Mouse (Mus musculus): ENCODE measurements around the gene Heg1. TPM values are rescaled to one million over a fixed set of nuclear protein-coding genes. Genes with fewer than 3 reads are reported as not detected.

The Heg1 gene
- polyA plus RNA-seq, 2 experiments: 3.2 to 3.5 TPM

- H3K9ac ChIP-seq (replicated peaks): no peak overlapping the region
- ATAC-seq (ENCODE audit: insufficient read depth) (no peak), DNase-seq (ENCODE audit: low read depth in 3 of 3, low spot score in 3 of 3) (no peak)
- peaks cover 0 to 8% of the 10 kb centered on the region in 2 experiments; a peak in 2 of 4 replicates for H3K4me1 ChIP-seq (replicated peaks; ENCODE audit: control insufficient read depth in 2 of 2, insufficient read depth in 2 of 2, low read length in 1 of 2)
- H3K36me3 ChIP-seq (replicated peaks; ENCODE audit: control insufficient read depth, insufficient read depth, low read depth): no peaks in the 10 kb centered on the region
- no peak for TF ChIP-seq EP300 (IDR thresholded peaks at IDR 0.05; ENCODE audit: low read depth)
- no peak for TF ChIP-seq CTCF (IDR thresholded peaks at IDR 0.05; ENCODE audit: low read depth)
- WGBS (ENCODE audit: insufficient replicate concordance): 68% methylated on average over 9 of the region's 9 CpGs
- H3K27me3 ChIP-seq (ENCODE audit: control insufficient read depth, insufficient read depth, low read length): no peaks in the 10 kb centered on the region
- H3K9me3 ChIP-seq (ENCODE audit: control insufficient read depth, low read length): no peaks in the 10 kb centered on the region
- no peak overlapping the region for H3K4me3 ChIP-seq (ENCODE audit: insufficient read depth in 1 of 2, low read depth in 2 of 2, low read length in 2 of 2)
- no peak overlapping the region for H3K4me2 ChIP-seq (ENCODE audit: low read depth)
- H3K27ac ChIP-seq: no peak overlapping the region
Observed at GRCm38 (mm10) chr16:33704289-33704688, 20.1 kb downstream of the Heg1 start.

- Histone ChIP-seq H3K36me3 (replicated peaks; ENCODE audit: control insufficient read depth, insufficient read depth, low read depth) (no peaks in the 10 kb centered on the region), H3K4me1 (replicated peaks; ENCODE audit: control insufficient read depth in 2 of 2, insufficient read depth in 2 of 2, low read length in 1 of 2) (peaks cover 0 to 8% of the 10 kb centered on the region in 2 experiments; a peak in 2 of 4 replicates), H3K27ac (no peak overlapping the region), H3K9ac (replicated peaks) (no peak overlapping the region), H3K9me3 (ENCODE audit: control insufficient read depth, low read length) (no peaks in the 10 kb centered on the region), H3K4me2 (ENCODE audit: low read depth) (no peak overlapping the region), H3K4me3 (ENCODE audit: insufficient read depth in 1 of 2, low read depth in 2 of 2, low read length in 2 of 2) (no peak overlapping the region), H3K27me3 (ENCODE audit: control insufficient read depth, insufficient read depth, low read length) (no peaks in the 10 kb centered on the region)
- TF ChIP-seq EP300 (IDR thresholded peaks at IDR 0.05; ENCODE audit: low read depth) (no peak), CTCF (IDR thresholded peaks at IDR 0.05; ENCODE audit: low read depth) (no peak)
- ATAC-seq (ENCODE audit: insufficient read depth) (no peak), DNase-seq (ENCODE audit: low read depth in 3 of 3, low spot score in 3 of 3) (no peak)
- 38% methylated on average over 6 of the region's 6 CpGs for WGBS (ENCODE audit: insufficient replicate concordance)
Observed at GRCm38 (mm10) chr16:33705258-33705657, 21.1 kb downstream of the Heg1 start.

DNA sequence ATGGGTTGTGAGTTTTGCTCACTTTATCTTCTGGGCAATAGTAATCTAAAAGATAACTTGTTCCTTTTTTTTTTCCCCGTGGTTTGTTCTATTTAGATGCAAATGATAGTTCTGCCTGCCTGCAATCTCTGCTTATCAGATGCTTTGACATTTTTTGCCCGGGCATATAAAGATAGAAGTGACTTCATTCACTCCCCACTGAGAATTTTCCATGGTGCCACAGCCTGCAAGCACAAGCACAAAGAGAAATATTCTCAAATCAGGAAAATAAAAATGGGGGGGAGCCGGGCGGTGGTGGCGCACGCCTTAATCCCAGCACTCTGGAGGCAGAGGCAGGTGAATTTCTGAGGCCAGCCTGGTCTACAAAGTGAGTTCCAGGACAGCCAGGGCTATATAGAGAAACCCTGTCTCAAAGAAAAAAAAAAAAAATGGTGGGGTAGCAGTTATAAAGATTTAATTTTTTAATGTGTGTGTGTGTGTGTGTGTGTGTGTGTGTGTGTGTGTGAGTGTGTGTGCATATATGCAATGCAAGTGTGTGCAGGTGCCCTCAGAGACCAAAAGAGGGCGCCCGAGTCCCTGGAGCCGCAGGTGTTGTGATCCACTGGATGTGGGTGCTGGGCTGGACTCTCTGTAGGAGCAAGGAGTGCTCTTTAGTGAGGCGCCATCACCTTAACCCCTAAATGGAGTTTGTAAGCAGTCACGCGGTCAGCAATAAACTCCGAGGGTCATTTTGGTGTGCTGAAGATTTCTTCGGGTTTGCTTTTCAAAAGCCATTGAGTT, 22.1 kb downstream of the Heg1 start:
- no peak overlapping the region for H3K4me2 ChIP-seq (ENCODE audit: low read depth)
- no peak overlapping the region for H3K27ac ChIP-seq
- H3K9me3 ChIP-seq (ENCODE audit: control insufficient read depth, low read length): no peaks in the 10 kb centered on the region
- no peak overlapping the region for H3K9ac ChIP-seq (replicated peaks)
- no peak for DNase-seq (ENCODE audit: low read depth in 3 of 3, low spot score in 3 of 3)
- no peak for TF ChIP-seq EP300 (IDR thresholded peaks at IDR 0.05; ENCODE audit: low read depth)
- peak; percentile 9; the same call in 1 of the 2 replicates for TF ChIP-seq CTCF (IDR thresholded peaks at IDR 0.05; ENCODE audit: low read depth)
- no peaks in the 10 kb centered on the region for H3K27me3 ChIP-seq (ENCODE audit: control insufficient read depth, insufficient read depth, low read length)
- H3K4me1 ChIP-seq (replicated peaks; ENCODE audit: control insufficient read depth in 2 of 2, insufficient read depth in 2 of 2, low read length in 1 of 2): peaks cover 0 to 8% of the 10 kb centered on the region in 2 experiments; a peak in 2 of 4 replicates
- no peak overlapping the region for H3K4me3 ChIP-seq (ENCODE audit: insufficient read depth in 1 of 2, low read depth in 2 of 2, low read length in 2 of 2)
- WGBS (ENCODE audit: insufficient replicate concordance): 82% methylated on average over 14 of the region's 14 CpGs
- H3K36me3 ChIP-seq (replicated peaks; ENCODE audit: control insufficient read depth, insufficient read depth, low read depth): no peaks in the 10 kb centered on the region
- ATAC-seq (ENCODE audit: insufficient read depth): no peak

DNA sequence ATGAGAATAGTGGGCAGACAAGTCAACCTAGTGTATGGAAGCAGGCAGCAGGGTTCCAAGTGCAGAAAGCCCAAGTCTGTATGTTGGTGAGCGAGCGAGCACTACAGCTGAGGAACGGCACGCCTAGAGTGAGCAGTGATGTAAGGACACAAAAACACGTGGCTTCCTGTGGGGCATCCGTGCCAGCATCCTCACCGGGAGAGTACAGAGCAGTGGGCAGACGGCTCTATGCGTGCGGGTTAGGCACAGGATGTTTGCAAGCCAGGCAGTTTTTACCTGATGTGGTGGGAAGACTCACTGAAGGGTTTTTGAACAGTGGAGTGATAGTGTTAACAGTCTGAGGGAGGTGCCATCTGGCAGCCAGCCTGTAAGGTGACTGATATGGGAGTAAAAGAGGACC, 23.9 kb downstream of the Heg1 start:
- H3K27ac ChIP-seq: no peak overlapping the region
- H3K36me3 ChIP-seq (replicated peaks; ENCODE audit: control insufficient read depth, insufficient read depth, low read depth): no peaks in the 10 kb centered on the region
- no peak for TF ChIP-seq CTCF (IDR thresholded peaks at IDR 0.05; ENCODE audit: low read depth)
- TF ChIP-seq EP300 (IDR thresholded peaks at IDR 0.05; ENCODE audit: low read depth): no peak
- 74% methylated on average over 10 of the region's 10 CpGs for WGBS (ENCODE audit: insufficient replicate concordance)
- H3K4me2 ChIP-seq (ENCODE audit: low read depth): no peak overlapping the region
- ATAC-seq (ENCODE audit: insufficient read depth) (no peak), DNase-seq (ENCODE audit: low read depth in 3 of 3, low spot score in 3 of 3) (no peak)
- no peak overlapping the region for H3K4me3 ChIP-seq (ENCODE audit: insufficient read depth in 1 of 2, low read depth in 2 of 2, low read length in 2 of 2)
- H3K27me3 ChIP-seq (ENCODE audit: control insufficient read depth, insufficient read depth, low read length): no peaks in the 10 kb centered on the region
- H3K9me3 ChIP-seq (ENCODE audit: control insufficient read depth, low read length): no peaks in the 10 kb centered on the region
- peaks cover 0 to 8% of the 10 kb centered on the region in 2 experiments; a peak in 2 of 4 replicates for H3K4me1 ChIP-seq (replicated peaks; ENCODE audit: control insufficient read depth in 2 of 2, insufficient read depth in 2 of 2, low read length in 1 of 2)
- H3K9ac ChIP-seq (replicated peaks): no peak overlapping the region

DNA sequence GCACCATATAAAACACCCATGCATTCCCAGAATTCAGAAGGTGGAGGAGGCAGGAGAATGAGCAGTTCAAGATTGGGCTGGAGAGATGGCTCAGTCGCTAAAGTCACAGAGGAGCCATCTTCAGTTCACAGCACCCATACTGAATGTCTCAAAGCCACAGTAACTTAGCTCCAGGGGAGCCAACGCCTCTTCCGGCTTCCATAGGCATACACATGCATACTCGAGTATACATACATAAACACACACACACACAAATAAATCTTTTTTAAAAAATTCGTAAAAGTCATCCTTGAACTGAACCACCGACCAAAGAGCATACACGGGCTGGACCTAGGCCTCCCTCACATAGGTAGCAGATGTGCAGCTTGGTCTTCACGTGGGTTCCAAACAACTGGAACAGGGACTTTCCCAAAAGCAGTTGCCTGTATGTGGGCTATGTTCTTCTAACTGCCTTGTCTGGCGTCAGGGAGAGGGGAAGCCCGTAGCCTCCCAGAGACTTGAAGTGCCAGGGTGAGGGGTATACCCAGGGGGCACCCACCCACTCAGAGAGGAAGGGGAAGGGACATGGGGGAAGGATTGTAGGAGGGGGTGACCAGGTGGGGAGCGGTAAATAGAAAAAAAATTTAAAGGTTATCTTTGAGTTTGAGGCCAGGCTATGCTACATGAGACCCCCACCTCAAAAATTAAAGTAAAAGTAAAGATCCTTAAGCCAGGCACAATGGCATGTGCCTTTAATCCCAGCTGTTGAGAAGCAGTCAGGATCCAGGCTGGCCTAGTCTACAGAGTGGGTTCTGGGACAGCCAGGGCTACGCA, 24.6 kb downstream of the Heg1 start:
- H3K9me3 ChIP-seq (ENCODE audit: control insufficient read depth, low read length): no peaks in the 10 kb centered on the region
- peaks cover 0 to 8% of the 10 kb centered on the region in 2 experiments; a peak in 2 of 4 replicates for H3K4me1 ChIP-seq (replicated peaks; ENCODE audit: control insufficient read depth in 2 of 2, insufficient read depth in 2 of 2, low read length in 1 of 2)
- no peak overlapping the region for H3K4me2 ChIP-seq (ENCODE audit: low read depth)
- no peaks in the 10 kb centered on the region for H3K27me3 ChIP-seq (ENCODE audit: control insufficient read depth, insufficient read depth, low read length)
- ATAC-seq (ENCODE audit: insufficient read depth) (no peak), DNase-seq (ENCODE audit: low read depth in 3 of 3, low spot score in 3 of 3) (no peak)
- H3K4me3 ChIP-seq (ENCODE audit: insufficient read depth in 1 of 2, low read depth in 2 of 2, low read length in 2 of 2): no peak overlapping the region
- no peak overlapping the region for H3K9ac ChIP-seq (replicated peaks)
- H3K36me3 ChIP-seq (replicated peaks; ENCODE audit: control insufficient read depth, insufficient read depth, low read depth): no peaks in the 10 kb centered on the region
- H3K27ac ChIP-seq: no peak overlapping the region
- WGBS (ENCODE audit: insufficient replicate concordance): 79% methylated on average over 12 of the region's 12 CpGs
- TF ChIP-seq CTCF (IDR thresholded peaks at IDR 0.05; ENCODE audit: low read depth) (no peak), EP300 (IDR thresholded peaks at IDR 0.05; ENCODE audit: low read depth) (no peak)
